Mouse (Mus musculus): ENCODE measurements around the gene RPS10-NUDT3.

RPS10-NUDT3 gene

DNA sequence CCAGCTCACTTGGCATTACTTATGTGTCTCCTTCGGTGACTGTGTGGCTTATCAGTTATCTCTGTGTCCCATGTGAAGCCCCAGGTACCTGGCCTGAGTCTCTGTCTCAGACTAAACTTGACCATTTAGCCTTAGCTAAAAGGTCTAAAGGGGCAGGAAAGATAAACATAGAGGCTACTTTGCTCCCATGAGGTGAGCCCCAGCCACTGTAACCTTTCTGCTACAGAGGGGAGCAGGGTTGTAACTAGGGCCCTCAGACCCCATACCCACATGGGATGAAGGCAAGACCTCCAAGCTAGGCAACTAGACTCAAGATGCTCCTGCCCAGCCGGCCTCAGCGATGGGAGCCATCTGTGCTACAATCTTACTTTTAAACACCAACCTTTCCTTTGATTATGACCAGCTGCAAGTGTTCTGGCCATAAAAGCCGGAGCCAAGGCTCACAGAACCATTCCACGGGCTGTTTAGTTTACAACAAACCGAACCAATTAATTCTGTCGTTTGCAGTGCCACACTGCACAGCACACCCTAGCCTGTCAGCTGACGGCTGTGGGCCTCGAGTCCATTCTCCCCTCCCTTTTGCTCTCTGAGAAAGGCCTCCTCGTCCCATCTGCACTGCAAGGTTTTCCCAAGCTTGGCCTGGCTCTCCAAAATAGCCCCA is 59.8 kb downstream of the RPS10-NUDT3 start:
- no peak for DNase-seq (ENCODE audit: low read depth, low spot score)

GRCm38 (mm10) chr17:27574470-27575115 is 60.4 kb downstream of the RPS10-NUDT3 start:
- DNase-seq (ENCODE audit: low read depth, low spot score) = no peak

DNA sequence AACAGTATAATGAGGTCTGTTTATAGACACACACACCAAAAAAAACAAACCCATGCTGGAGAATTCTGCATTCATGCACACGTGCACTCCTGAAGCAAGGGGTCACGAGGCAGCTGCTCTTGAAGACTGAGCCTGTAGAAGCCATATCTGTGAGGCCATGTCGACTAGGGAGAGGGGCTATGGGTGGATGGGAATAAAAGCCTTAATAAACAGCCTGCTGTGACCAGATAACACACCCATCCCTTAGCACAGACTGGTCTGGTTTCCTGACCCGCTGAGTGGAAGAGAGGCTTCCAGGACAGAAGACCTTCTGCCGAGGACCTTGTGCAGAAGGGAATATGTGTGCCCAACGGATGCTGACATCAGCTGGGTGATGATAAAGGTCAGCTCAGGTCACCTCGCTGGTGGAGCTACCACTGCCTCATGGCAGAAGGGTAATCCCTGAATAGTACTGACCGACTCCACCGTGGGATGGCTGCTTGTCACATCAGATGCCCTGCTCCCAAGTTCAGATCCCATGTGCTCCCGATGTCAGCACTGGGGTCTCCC is 61.2 kb downstream of the RPS10-NUDT3 start:
- DNase-seq (ENCODE audit: low read depth, low spot score) = no peak

DNA sequence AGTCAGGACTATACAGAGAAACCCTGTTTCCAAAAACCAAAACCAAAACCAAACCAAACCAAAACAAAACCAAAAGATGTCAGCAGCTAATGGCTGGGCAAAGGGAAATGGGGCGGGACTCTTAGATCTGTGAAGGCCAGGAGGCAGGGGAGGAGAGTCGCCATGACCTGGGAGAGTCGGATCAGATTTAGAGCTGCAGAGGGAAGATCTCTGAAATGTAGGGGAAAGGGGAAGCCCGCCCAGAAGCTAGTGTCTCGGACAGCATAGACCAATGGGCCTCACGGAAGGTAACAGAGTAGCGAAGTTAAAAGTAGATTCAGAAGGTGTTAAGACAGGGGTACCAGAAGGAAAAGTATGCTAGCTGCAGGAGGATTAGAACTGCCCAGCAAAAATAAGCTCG is 63.7 kb downstream of the RPS10-NUDT3 start:
- DNase-seq (ENCODE audit: low read depth, low spot score) = no peak

DNA sequence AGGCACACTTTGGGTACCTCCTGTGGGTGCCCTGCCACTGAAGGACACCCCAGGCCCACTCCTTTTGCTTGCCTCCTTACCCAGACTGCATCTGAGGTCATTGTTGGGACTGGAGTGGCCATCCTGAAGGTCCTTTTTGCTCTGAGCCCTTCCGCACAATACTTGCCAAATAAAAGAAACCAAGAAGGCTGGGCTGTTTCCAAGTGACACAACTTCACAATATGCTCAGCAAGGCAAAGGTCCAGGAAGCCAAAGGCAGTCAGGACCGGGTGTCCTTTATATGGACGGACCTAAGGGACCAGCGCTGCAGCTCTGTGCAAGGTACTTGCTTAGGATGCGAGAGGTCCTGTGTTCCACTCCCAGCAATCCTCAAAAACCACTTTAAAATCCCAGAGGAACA is 66.8 kb downstream of the RPS10-NUDT3 start:
- no peak for DNase-seq (ENCODE audit: low read depth, low spot score)

DNA sequence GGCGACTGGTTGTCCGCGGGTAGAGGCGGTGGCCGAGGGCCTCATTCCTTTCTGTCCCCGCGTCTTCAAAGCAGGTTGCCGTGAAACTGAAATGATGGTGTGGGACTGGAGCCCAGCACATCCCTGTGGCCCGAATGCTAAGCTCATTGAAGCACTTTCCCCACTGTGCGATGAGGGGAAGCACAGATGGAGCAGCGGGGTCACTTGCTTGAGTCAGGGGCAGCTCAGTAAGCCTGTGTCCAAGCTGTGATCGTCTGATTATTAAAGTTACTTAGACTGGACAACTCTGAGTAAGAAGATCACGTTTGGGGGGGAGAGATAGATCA is 69.1 kb downstream of the RPS10-NUDT3 start:
- no peak for DNase-seq (ENCODE audit: low read depth, low spot score)

DNA sequence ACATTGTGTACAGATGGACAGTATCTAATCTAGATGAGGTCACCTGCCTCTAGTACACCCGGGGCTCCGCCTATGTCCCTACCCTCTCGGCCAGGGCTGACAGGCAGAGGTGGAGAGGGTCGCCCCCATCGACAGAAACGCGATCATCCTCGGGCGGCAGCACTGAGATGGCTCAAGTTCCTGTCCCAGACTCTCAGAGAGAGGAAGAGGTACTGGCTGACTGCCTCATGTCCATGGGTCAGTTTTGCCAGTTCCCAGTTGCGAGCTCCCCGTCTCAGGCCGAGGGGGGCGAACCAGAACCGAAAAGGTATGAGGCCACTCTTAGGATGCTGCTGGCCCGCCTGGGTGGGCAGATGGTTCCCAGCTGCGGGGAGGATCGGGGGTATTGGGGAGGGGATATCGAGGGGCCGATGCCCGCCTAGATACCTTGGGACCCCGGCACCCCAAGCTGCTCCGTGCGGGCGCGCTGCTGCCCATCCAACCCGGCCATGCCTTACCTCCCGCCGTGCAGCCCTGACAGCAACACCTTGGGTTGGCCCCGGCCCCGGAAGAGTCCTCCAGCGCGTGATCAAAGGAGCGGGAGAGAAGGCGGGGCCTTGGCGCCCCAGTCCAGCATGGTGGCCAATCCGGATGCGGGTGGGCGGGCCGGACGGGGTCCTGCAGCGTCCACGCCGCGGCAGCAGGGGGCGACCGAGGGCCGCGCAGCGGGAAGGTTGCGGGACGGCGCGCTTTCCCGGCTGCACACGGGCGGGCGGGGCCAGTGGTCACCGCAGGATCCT is 69.7 kb downstream of the RPS10-NUDT3 start, which contains the start of gene AI413582:
Gene AI413582 (minus strand): TSS at position 594 of the 779 bp plus-strand sequence.
- DNase-seq (ENCODE audit: low read depth, low spot score) = peak; percentile 86

GRCm38 (mm10) chr17:27564391-27565162 is 70.4 kb downstream of the RPS10-NUDT3 start:
- no peak for DNase-seq (ENCODE audit: low read depth, low spot score)

DNA sequence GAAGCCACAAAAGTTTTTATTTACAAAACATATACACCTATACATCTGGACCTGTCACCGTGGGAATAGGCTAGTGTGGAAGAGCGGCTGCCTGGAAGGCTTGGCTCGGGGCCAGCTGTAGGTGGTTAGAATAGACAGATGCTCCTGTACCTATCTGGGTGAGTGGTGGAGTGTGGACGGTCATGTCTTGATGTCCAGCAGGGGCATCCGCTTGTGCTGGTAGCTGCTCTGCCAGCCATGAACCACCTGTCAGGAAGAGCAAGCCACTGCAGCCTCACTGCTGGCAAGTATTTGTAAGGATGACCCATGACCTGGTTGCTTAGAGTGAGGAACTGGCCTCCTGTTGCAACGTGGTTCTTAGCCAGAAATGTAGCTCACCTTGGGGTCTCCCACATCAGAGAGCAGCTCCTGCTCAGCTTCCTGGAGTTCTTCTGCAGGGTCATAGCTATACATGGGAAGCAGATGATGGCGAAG is 71.2 kb downstream of the RPS10-NUDT3 start:
- no peak for DNase-seq (ENCODE audit: low read depth, low spot score)

DNA sequence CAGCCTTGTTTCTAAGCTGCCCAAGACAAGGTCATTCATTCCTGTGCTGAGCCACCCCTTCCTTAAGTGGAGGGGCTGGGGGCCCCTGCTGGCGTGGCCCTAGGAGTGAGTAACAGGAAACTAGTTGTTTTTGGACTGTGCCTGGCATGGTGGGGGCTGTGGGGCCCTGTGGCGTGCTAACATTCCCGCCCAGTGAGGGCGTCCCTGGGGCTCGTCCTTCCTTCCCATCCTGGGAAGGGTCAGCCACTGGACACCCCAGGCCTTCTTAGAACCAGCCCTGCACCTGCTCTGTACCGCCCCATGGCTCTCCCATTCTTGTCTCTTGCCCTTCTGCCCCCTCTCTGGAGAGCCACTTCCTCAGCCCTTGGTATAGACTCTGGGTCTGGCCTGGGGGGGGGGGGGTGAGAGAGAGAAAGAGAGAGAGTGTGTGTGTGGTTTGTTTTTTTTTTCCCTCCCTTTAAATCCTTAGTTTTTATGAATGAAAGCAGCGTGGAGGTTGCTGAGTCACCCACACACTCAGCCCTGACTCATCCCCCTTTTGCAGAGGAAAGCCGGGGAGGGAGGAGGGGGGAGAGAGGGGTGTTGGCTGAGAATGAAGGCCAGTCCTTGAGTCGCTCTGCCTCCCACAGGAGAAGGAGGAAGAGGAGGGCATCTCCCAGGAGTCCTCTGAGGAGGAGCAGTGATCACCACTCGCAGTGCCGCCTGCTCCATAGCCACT is 73.1 kb downstream of the RPS10-NUDT3 start:
- no peak for DNase-seq (ENCODE audit: low read depth, low spot score)

GRCm38 (mm10) chr17:27560926-27561480 is 74.0 kb downstream of the RPS10-NUDT3 start:
- DNase-seq (ENCODE audit: low read depth, low spot score) = no peak

- DNase-seq (ENCODE audit: low read depth, low spot score) = no peak
Observed at GRCm38 (mm10) chr17:27559596-27559995, 75.4 kb downstream of the RPS10-NUDT3 start.

- DNase-seq (ENCODE audit: low read depth, low spot score) = no peak
Observed at GRCm38 (mm10) chr17:27558845-27559244, 76.2 kb downstream of the RPS10-NUDT3 start.

- no peak for DNase-seq (ENCODE audit: low read depth, low spot score)
Observed at GRCm38 (mm10) chr17:27557927-27558661, 76.9 kb downstream of the RPS10-NUDT3 start.

DNA sequence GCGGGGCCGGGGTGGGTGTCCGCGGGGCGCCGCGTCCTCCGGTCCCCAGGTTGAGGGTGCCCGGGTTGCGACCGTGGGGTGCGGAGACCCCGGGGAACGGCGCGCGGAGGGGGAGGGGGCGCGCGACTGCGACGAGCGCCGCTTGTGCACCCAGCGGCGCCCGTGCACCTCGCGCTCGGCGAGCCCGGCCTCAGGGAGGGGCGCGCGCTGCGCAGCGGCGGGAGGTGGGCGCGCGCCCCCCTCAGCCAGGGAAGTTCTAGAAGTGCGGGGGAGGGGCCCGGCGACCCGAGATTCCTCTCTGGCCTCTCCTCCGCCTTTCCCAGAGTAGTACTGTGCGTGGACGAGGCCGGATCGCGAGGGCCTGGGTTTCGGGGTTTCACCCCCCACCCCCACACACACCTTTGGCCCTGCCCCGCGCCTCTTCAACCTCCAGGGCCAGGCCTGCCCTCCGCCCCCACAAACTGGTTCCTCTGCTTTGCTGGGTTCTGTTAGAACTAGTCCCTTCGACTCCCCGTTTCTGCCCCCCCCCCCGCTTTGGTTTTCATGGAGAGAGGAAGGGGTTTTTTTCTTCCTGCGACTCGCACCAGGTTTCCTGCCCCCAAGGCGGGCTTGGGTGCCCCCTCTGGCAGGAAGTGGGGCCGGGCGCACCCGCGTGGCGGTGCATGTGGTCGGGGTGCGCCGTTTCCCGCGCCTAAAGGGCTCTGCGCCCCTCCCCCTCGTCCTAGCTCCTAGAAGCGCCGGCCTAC is 77.7 kb downstream of the RPS10-NUDT3 start:
- DNase-seq (ENCODE audit: low read depth, low spot score) = no peak

- DNase-seq (ENCODE audit: low read depth, low spot score) = peak; percentile 94
Observed at GRCm38 (mm10) chr17:27556315-27557011, 78.6 kb downstream of the RPS10-NUDT3 start, which contains the start of gene Hmga1. Gene Hmga1 (plus strand): TSS chr17:27556497.

- DNase-seq (ENCODE audit: low read depth, low spot score) = no peak
Observed at GRCm38 (mm10) chr17:27555512-27556172, 79.4 kb downstream of the RPS10-NUDT3 start.

GRCm38 (mm10) chr17:27555075-27555511 is 79.9 kb downstream of the RPS10-NUDT3 start:
- DNase-seq (ENCODE audit: low read depth, low spot score) = no peak
